Mouse (Mus musculus) MEL-GATA-1-ER (cell line): ENCODE measurements around the gene Actbl2.

Source experiments
- DNase-seq: peaks from one replicate; pipeline ENCODE4 v3.0.0-alpha.2; 2012; ENCODE audit warnings: low read depth; ENCODE audit errors: extremely low read depth

The Actbl2 gene

GRCm38 (mm10) chr13:111254713-111255112 lies at the start of gene Actbl2:
Actbl2 (plus strand) TSS chr13:111255013.
- DNase-seq = no peak

GRCm38 (mm10) chr13:111210649-111211378 lies 44.0 kb upstream of the Actbl2 start:
- DNase-seq = no peak

GRCm38 (mm10) chr13:111228768-111229167 lies 26.0 kb upstream of the Actbl2 start:
- DNase-seq = no peak

GRCm38 (mm10) chr13:111229541-111229940 lies 25.3 kb upstream of the Actbl2 start:
- DNase-seq = no peak

- no peak for DNase-seq
These were observed 22.4 kb upstream of the Actbl2 start for GRCm38 (mm10) chr13:111232416-111232815.

GRCm38 (mm10) chr13:111233356-111233755 lies 21.5 kb upstream of the Actbl2 start:
- no peak for DNase-seq

GRCm38 (mm10) chr13:111234573-111234972 lies 20.2 kb upstream of the Actbl2 start:
- DNase-seq = no peak

- DNase-seq = no peak
These were observed 19.1 kb upstream of the Actbl2 start for GRCm38 (mm10) chr13:111235719-111236166.

GRCm38 (mm10) chr13:111236461-111236864 lies 18.4 kb upstream of the Actbl2 start:
- DNase-seq = no peak

GRCm38 (mm10) chr13:111237296-111237695 lies 17.5 kb upstream of the Actbl2 start:
- DNase-seq = no peak

- no peak for DNase-seq
These were observed 16.8 kb upstream of the Actbl2 start for GRCm38 (mm10) chr13:111237865-111238465.

- DNase-seq = no peak
These were observed 3.7 kb upstream of the Actbl2 start for GRCm38 (mm10) chr13:111251106-111251505.

GRCm38 (mm10) chr13:111251795-111252194 lies 3.0 kb upstream of the Actbl2 start:
- no peak for DNase-seq

GRCm38 (mm10) chr13:111258016-111258415 lies 3.2 kb downstream of the Actbl2 start:
- DNase-seq = no peak

- DNase-seq = no peak
These were observed 3.7 kb downstream of the Actbl2 start for GRCm38 (mm10) chr13:111258424-111259092.

GRCm38 (mm10) chr13:111259093-111259491 lies 4.3 kb downstream of the Actbl2 start:
- no peak for DNase-seq

GRCm38 (mm10) chr13:111259711-111260110 lies 4.9 kb downstream of the Actbl2 start:
- DNase-seq = no peak

- no peak for DNase-seq
These were observed 8.4 kb downstream of the Actbl2 start for GRCm38 (mm10) chr13:111263186-111263585.

- DNase-seq = no peak
These were observed 8.9 kb downstream of the Actbl2 start for GRCm38 (mm10) chr13:111263758-111264157.

GRCm38 (mm10) chr13:111265231-111266000 lies 10.6 kb downstream of the Actbl2 start:
- DNase-seq = no peak

GRCm38 (mm10) chr13:111266855-111267254 lies 12.0 kb downstream of the Actbl2 start:
- DNase-seq = no peak

GRCm38 (mm10) chr13:111268992-111269391 lies 14.2 kb downstream of the Actbl2 start:
- no peak for DNase-seq
